Mouse (Mus musculus): ENCODE data around the gene Lin52.
A peak's percentile ranks its signal among the peaks of the same experiment; 100 is the strongest.

The Lin52 gene

GRCm38 (mm10) chr12:84450718-84451646 lies at the start of gene Lin52, which contains the start of gene Aldh6a1:
Gene Lin52 (plus strand): TSS chr12:84451422.
Gene Aldh6a1 (minus strand): TSS chr12:84451004.
- DNase-seq (ENCODE audit: low read depth, low spot score) = peak; percentile 99

DNA sequence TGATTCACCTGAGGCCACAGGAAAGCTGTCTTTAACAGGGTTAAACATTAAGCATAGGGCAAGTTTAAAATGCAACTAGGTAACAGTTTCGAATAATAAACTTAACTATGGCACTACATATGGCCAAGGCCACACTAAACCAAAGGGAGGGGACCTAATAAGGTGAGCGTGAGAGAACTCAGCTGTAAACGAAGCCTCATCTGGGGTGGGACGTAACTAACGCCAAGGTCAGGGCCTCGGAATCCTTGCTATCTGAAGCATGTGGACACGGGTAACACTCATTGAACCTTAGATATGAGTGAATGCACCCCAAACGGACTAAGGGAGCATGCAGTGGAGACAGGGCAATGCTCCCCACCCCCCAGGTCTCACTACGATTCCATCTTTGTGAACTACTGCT lies 48.3 kb upstream of the Lin52 start:
- no peak for DNase-seq (ENCODE audit: low read depth, low spot score)

GRCm38 (mm10) chr12:84404541-84404940 lies 46.7 kb upstream of the Lin52 start:
- DNase-seq (ENCODE audit: low read depth, low spot score) = no peak

- DNase-seq (ENCODE audit: low read depth, low spot score) = no peak
Measured at GRCm38 (mm10) chr12:84407259-84407658, 44.0 kb upstream of the Lin52 start.

GRCm38 (mm10) chr12:84407874-84408818 lies 43.1 kb upstream of the Lin52 start:
- peak; percentile 87 for DNase-seq (ENCODE audit: low read depth, low spot score)

- peak; percentile 92 for DNase-seq (ENCODE audit: low read depth, low spot score)
Measured at GRCm38 (mm10) chr12:84408819-84409507, 42.3 kb upstream of the Lin52 start, which contains the start of the genes Entpd5 and Bbof1. Gene Entpd5 (minus strand): TSS chr12:84409029. Gene Bbof1 (plus strand): TSS chr12:84409071.

DNA sequence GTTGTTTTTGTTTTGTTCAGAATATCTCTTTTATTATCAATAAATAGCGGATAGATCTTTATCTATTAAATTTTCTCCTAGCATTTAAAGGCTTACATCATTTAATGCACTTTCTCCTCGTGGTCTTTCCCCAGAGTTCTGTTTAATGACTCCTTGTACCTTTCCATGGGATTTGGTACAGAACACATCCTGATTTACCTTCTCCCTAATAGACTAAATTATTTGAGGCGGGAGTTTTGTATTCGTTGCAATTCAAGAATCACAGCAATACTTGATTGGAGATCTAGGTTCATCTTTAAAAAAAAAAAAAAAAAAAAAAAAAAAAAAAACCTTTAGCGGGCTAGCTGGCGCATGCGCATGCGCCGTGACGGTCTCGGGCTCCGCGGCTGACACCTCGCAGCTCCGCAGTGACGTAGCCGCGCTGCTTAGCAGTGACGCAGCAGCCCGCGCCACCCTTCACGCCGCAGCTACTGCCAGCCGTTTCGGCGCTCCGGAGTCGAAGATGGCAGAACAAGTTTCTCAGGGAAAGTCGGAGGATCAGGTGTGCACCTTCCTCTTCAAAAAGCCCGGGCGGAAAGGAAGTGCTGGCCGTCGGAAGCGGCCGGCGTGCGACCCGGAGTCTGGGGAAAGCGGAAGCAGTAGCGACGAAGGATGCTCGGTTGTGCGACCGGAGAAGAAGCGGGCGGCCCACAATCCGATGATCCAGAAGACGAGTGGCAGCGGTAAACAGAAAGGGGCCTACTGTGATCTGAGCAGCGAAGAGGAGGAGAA lies 34.2 kb upstream of the Lin52 start, which contains the start of gene Rnf113a2:
Gene Rnf113a2, plus strand, starts transcription at position 363 of the 771 bp plus-strand sequence.
- DNase-seq (ENCODE audit: low read depth, low spot score) = peak; percentile 96

DNA sequence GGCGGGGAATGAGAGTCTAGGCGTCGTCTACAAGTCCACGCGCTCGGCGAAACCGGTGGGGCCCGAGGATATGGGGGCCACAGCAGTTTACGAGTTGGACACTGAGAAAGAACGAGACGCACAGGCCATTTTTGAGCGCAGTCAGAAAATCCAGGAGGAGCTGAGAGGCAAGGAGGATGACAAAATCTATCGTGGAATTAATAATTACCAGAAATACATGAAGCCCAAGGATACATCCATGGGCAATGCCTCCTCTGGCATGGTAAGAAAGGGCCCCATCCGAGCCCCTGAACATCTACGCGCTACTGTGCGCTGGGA lies 33.7 kb upstream of the Lin52 start:
- no peak for DNase-seq (ENCODE audit: low read depth, low spot score)

- DNase-seq (ENCODE audit: low read depth, low spot score) = no peak
Measured at GRCm38 (mm10) chr12:84423990-84424389, 27.2 kb upstream of the Lin52 start.

- no peak for DNase-seq (ENCODE audit: low read depth, low spot score)
Measured at GRCm38 (mm10) chr12:84429825-84430224, 21.4 kb upstream of the Lin52 start.

GRCm38 (mm10) chr12:84438697-84439096 lies 12.5 kb upstream of the Lin52 start:
- no peak for DNase-seq (ENCODE audit: low read depth, low spot score)

GRCm38 (mm10) chr12:84442526-84442925 lies 8.7 kb upstream of the Lin52 start:
- no peak for DNase-seq (ENCODE audit: low read depth, low spot score)

DNA sequence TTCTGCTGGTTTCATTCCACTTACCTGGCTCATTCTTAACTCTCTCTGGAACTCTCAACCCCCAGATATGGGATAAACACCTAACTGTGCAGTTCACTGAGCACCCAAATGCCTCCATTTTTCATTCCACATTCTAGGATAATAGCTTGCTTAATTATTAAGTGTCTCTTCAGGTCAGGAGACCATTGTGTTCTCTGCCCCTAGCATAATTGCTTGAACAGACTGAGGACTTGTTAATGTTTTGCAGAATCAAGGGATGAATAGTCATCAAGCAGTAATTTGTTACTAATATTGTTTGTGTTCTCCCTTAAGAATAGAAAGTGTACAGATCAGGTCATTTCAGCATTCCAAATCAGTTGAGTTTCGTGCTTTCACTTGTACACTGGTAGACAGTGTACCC lies 3.8 kb upstream of the Lin52 start:
- DNase-seq (ENCODE audit: low read depth, low spot score) = no peak

DNA sequence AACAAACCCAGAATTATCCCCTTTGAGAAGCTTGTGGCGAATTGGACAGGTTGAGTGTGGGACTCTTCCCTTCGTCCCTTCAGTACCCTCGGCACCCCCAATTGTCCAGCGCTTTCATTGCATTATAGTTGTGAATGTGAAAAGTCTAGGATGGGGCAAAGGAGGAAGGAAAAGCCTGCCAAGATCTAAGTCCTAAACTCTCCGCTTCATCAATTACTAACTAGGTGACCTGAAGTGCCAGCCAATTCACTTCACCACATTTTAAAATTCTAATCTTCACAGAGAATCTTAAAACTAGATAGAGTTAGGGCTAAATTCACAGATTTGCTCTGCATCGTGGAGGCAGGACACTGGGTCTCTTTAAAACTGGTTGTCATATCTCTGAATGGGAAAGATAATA lies 3.0 kb upstream of the Lin52 start:
- DNase-seq (ENCODE audit: low read depth, low spot score) = no peak

DNA sequence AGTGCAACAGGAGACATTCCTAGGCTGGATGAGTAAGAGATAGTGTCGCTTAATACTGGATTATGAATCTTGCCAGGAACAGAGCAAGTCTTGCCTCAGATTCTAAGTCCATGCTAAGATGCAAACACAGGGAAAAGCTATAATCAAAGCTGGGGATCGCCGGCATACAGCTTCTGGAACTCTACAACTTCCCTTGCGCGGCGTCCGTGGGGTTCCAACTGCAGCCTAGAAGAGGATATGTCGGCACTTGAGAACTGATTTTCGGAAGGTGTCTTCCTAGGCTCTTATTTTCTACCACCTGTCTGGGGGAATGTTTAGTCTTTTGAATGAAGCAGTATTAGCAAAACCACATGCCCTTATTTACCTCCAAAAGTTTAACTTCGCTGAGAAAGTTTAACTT lies 1.3 kb upstream of the Lin52 start:
- DNase-seq (ENCODE audit: low read depth, low spot score) = no peak

DNA sequence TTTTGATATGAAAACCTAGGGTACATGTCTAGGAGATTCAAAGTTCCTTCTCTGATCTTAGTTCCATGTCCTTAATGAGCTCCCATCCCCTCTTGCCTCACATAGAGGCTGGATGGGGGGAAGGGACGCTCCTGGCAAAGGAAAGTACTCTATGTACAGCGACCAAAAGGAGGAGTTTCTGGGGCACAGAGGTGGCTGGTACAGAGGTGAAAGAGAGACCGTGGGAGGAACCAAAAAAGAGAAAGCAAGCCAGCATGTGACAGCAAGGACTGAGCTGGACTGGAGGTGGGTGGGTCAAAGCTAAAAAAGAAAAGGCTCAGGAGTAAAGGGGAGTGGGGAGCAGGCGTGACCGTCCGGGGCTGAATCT lies 888 bp upstream of the Lin52 start:
- no peak for DNase-seq (ENCODE audit: low read depth, low spot score)

DNA sequence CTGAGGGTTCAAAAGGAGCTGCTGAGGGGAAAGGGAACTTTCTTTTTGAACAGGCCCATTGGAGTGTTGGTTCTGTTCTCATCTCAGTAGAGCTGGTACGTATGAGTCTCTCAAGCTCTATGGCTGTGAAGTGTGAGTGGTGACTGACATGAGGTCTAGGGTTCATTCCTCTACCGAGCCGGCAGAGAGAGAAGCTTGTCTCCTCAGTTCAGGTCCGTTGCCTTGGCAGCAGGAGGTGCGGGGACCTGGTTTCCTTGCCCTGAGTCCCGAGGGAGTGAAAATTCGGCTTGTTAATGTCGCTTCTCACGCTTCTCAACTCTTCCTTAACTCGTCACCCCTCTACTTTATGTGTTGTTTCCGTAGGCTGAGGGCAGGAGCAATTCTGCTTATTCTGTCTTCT lies 579 bp downstream of the Lin52 start:
- no peak for DNase-seq (ENCODE audit: low read depth, low spot score)

- no peak for DNase-seq (ENCODE audit: low read depth, low spot score)
Measured at GRCm38 (mm10) chr12:84456911-84457310, 5.7 kb downstream of the Lin52 start.

DNA sequence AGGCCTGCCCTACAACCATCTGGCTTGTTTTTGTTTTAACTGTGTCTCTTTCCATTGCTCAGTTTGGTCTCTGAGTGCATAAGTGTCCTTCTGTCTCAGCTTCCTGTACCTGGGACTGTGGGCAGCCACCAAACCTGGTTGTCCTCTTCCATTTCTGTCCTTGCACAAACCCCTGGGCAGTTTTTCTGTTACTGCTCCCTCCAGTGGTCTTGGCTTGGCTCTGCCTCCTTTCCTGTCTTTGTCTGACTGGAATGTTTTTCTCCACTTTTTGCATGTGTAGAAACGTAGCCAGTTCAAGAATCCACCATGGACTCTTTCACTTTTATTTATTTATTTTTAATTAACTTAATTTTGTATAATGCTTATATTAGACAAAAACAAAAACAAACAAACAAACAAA lies 8.6 kb downstream of the Lin52 start:
- DNase-seq (ENCODE audit: low read depth, low spot score) = no peak

- DNase-seq (ENCODE audit: low read depth, low spot score) = no peak
Measured at GRCm38 (mm10) chr12:84461416-84461815, 10.2 kb downstream of the Lin52 start.

DNA sequence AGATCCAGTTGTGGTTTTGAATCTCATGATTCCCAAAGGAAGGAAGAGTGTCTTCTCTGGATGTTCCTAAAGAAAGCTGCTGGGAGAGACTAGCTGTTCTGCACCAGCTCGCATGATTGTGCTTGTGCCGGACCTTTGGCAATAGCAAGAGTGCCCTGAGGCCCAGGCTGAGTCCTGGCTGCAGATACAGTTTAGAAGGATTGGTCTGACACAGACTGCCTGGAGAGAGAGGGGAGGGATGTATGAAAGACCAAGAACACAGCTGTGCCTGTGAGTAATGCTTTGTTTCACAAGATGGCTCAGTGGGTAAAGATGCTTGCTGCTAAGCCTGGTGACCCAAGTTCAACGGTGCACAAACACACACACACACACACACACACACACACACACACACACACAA lies 11.6 kb downstream of the Lin52 start:
- no peak for DNase-seq (ENCODE audit: low read depth, low spot score)

All from CD4-positive helper T cell, adult 2 months (primary cell).